Mouse (Mus musculus) liver, embryonic 12.5 days (tissue): ENCODE measurements at regions not wholly inside any gene's neighbourhood (a gene's known extent, or its start where the extent isn't known, plus 50 kb on each side); places are given as distances from the start of the nearest gene placed in this dataset.

Experiments used
- ATAC-seq: fragments of 200-750 bp; cut with Nextera tagmentation; 2 replicates; pipeline ENCODE4 v1.8.0; 2017; ENCODE audit warnings: moderate number of reproducible peaks, mild to moderate bottlenecking, moderate library complexity
- H3K27ac ChIP-seq: fragments of 300-500 bp; sonication (generic); 2 replicates; pipeline ENCODE4 v1.5.1; 2016; ENCODE audit warnings: mild to moderate bottlenecking
- H3K27me3 ChIP-seq: fragments of 300-500 bp; sonication (generic); replicated peaks from 2 replicates; pipeline ENCODE4 v1.6.1; 2016; ENCODE audit warnings: mild to moderate bottlenecking, moderate library complexity
- H3K36me3 ChIP-seq: fragments of 300-500 bp; sonication (generic); 2 replicates; pipeline ENCODE4 v1.6.1; 2016; ENCODE audit warnings: mild to moderate bottlenecking, moderate library complexity
- H3K4me1 ChIP-seq: fragments of 300-500 bp; sonication (generic); 2 replicates; pipeline ENCODE4 v1.6.1; 2016
- H3K4me2 ChIP-seq: fragments of 300-500 bp; sonication (generic); 2 replicates; pipeline ENCODE4 v1.6.1; 2016; ENCODE audit warnings: mild to moderate bottlenecking, moderate library complexity
- H3K4me3 ChIP-seq: fragments of 300-500 bp; sonication (generic); 2 replicates; pipeline ENCODE4 v1.5.1; 2016; ENCODE audit warnings: mild to moderate bottlenecking, moderate library complexity
- H3K9ac ChIP-seq: fragments of 300-500 bp; sonication (generic); 2 replicates; pipeline ENCODE4 v1.6.1; 2016; ENCODE audit warnings: mild to moderate bottlenecking, moderate library complexity
- H3K9me3 ChIP-seq: fragments of 300-500 bp; sonication (generic); replicated peaks from 2 replicates; pipeline ENCODE4 v1.6.1; 2016; ENCODE audit warnings: mild to moderate bottlenecking, moderate library complexity
- WGBS: fragments of 180-500 bp; shearing (Covaris S2); methylation state at CpG from one replicate; pipeline ENCODE4 v1.1.7; 2016; ENCODE audit not compliant: insufficient replicate concordance; 5-methylcytosine and 5-hydroxymethylcytosine counted together

GRCm38 (mm10) chr2:72886250-72886649 is 94.0 kb downstream of the Sp3 start:
- Histone ChIP-seq H3K4me3 (no peak overlapping the region), H3K4me1 (no peaks in the 10 kb centered on the region; the same call in 1 of the 2 replicates), H3K36me3 (no peaks in the 10 kb centered on the region), H3K4me2 (no peak overlapping the region), H3K27ac (no peak overlapping the region), H3K9ac (no peak overlapping the region), H3K27me3 (no peaks in the 10 kb centered on the region), H3K9me3 (no peaks in the 10 kb centered on the region)
- WGBS = 51% methylated on average over 2 of the region's 2 CpGs
- no peak for ATAC-seq
